Mouse (Mus musculus) embryonic fibroblast, embryonic 13.5 days (primary cell): ENCODE measurements around the gene Pten.

Source experiments
- CTCF ChIP-seq: IDR thresholded peaks from 2 replicates; pipeline ENCODE4 v1.5.1; 2011; ENCODE audit warnings: mild to moderate bottlenecking, control low read depth, low read length, moderate library complexity, borderline replicate concordance; ENCODE audit not compliant: insufficient read depth
- POLR2A ChIP-seq: IDR thresholded peaks from 2 replicates; pipeline ENCODE4 v1.6.1; 2011; ENCODE audit warnings: low read depth, mild to moderate bottlenecking, control low read depth, low read length, moderate library complexity

DNA sequence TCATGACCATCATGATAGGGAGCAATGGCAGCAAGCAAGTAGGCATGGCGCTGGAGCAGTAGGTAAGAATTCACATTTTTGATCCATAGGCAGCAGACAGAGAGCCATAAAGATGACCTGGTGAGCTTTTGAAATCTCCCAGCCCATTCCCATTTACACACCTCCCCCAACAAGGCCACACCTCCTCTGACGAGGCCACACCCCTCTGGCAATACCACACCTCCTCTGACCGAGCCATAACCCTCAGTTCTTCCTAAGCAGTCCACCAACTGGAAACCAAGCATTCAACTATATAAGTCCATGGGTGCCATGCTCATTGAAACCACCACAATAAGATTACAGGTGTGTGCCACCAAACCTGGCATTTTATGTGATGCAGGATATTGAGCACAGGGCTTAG lies 95.0 kb downstream of the Pten start:
- no peak for TF ChIP-seq CTCF
- TF ChIP-seq POLR2A, result no peak
